Mouse (Mus musculus) midbrain, embryonic 11.5 days (tissue): ENCODE data around the gene C530008M17Rik. TPM values are rescaled to one million over a fixed set of nuclear protein-coding genes. Genes with fewer than 3 reads are reported as not detected.
A peak's percentile ranks its signal among the peaks of the same experiment; 100 is the strongest.

Experiments used
- ATAC-seq: fragments of 200-750 bp; cut with Nextera tagmentation; 2 replicates; pipeline ENCODE4 v1.8.0; 2017; ENCODE audit warnings: moderate TSS enrichment, moderate library complexity; ENCODE audit not compliant: low FRiP score
- DNase-seq: peaks from one replicate; pipeline ENCODE4 v3.0.0; 2015; ENCODE audit warnings: low spot score; ENCODE audit errors: missing footprints
- H3K27ac ChIP-seq: fragments of 300-500 bp; sonication (generic); 2 replicates; pipeline ENCODE4 v1.5.1; 2014; ENCODE audit warnings: low read depth, low read length
- H3K27me3 ChIP-seq: fragments of 300-500 bp; sonication (generic); 2 replicates; pipeline ENCODE4 v1.6.1; 2014; ENCODE audit warnings: mild to moderate bottlenecking, low read length, moderate library complexity, mixed read lengths; ENCODE audit not compliant: control insufficient read depth, insufficient read depth
- H3K36me3 ChIP-seq: fragments of 300-500 bp; sonication (generic); 2 replicates; pipeline ENCODE4 v1.6.1; 2014; ENCODE audit warnings: mild to moderate bottlenecking, low read length, moderate library complexity, mixed read lengths; ENCODE audit not compliant: control insufficient read depth, insufficient read depth
- H3K4me1 ChIP-seq: fragments of 300-500 bp; sonication (generic); 2 replicates; pipeline ENCODE4 v1.6.1; 2014; ENCODE audit warnings: low read length; ENCODE audit not compliant: control insufficient read depth, insufficient read depth
- H3K4me2 ChIP-seq: fragments of 300-500 bp; sonication (generic); 2 replicates; pipeline ENCODE4 v1.6.1; 2014; ENCODE audit warnings: mild to moderate bottlenecking, moderate library complexity
- H3K4me3 ChIP-seq: fragments of 300-500 bp; sonication (generic); 2 replicates; pipeline ENCODE4 v1.5.1; 2014; ENCODE audit warnings: low read depth, low read length
- H3K9ac ChIP-seq: fragments of 300-500 bp; sonication (generic); 2 replicates; pipeline ENCODE4 v1.6.1; 2014; ENCODE audit warnings: low read length
- H3K9me3 ChIP-seq: fragments of 300-500 bp; sonication (generic); 2 replicates; pipeline ENCODE4 v1.6.1; 2016; ENCODE audit warnings: low read length; ENCODE audit not compliant: control insufficient read depth
- WGBS: fragments of 180-500 bp; shearing (Covaris S2); extraction: QIAGEN DNeasy Blood & Tissue Kit; methylation state at CpG from one replicate; pipeline ENCODE4 v1.1.7; 2014; 5-methylcytosine and 5-hydroxymethylcytosine counted together
- polyA plus RNA-seq: library from polyadenylated mRNA; unstranded; fragments of >200 nt; fragmentation: Nextera tagmentation; extraction: Ambion mirVana; gene quantifications from 2 replicates; pipeline ENCODE4 v1.2.1, GENCODE M21; 2014

Gene C530008M17Rik
- polyA plus RNA-seq, 1 experiment from 2014 or later, result 33.0 TPM

- H3K4me3 ChIP-seq, result no peak overlapping the region
- H3K9ac ChIP-seq, result no peak overlapping the region
- DNase-seq, result no peak
- 81% methylated on average over 8 of the region's 8 CpGs for WGBS
- no peaks in the 10 kb centered on the region for H3K27me3 ChIP-seq
- H3K27ac ChIP-seq, result no peak overlapping the region
- H3K9me3 ChIP-seq, result no peaks in the 10 kb centered on the region
- H3K4me1 ChIP-seq, result no peaks in the 10 kb centered on the region
- peaks cover 12% of the 10 kb centered on the region; the same call in 1 of the 2 replicates for H3K36me3 ChIP-seq
- no peak overlapping the region for H3K4me2 ChIP-seq
- no peak for ATAC-seq
Observed at GRCm38 (mm10) chr5:76866819-76867218, 210.5 kb downstream of the C530008M17Rik start.

- H3K4me2 ChIP-seq, result peak overlapping the region; percentile 33
- H3K27me3 ChIP-seq, result no peaks in the 10 kb centered on the region
- peak; percentile 73; the same call in 1 of the 2 replicates for ATAC-seq
- H3K9ac ChIP-seq, result no peak overlapping the region
- no peaks in the 10 kb centered on the region for H3K9me3 ChIP-seq
- DNase-seq, result peak; percentile 86
- no peaks in the 10 kb centered on the region for H3K4me1 ChIP-seq
- peaks cover 12% of the 10 kb centered on the region; the same call in 1 of the 2 replicates for H3K36me3 ChIP-seq
- peak overlapping the region; percentile 18; the same call in 1 of the 2 replicates for H3K4me3 ChIP-seq
- H3K27ac ChIP-seq, result no peak overlapping the region
- WGBS, result 23% methylated on average over 16 of the region's 16 CpGs
Observed at GRCm38 (mm10) chr5:76868693-76869286, 212.5 kb downstream of the C530008M17Rik start.

- peak overlapping the region; percentile 33 for H3K4me2 ChIP-seq
- H3K4me3 ChIP-seq, result no peak overlapping the region
- WGBS, result 35% methylated on average over 6 of the region's 6 CpGs
- no peaks in the 10 kb centered on the region for H3K27me3 ChIP-seq
- H3K4me1 ChIP-seq, result no peaks in the 10 kb centered on the region
- H3K9ac ChIP-seq, result no peak overlapping the region
- H3K36me3 ChIP-seq, result peaks cover 12% of the 10 kb centered on the region; the same call in 1 of the 2 replicates
- no peaks in the 10 kb centered on the region for H3K9me3 ChIP-seq
- H3K27ac ChIP-seq, result no peak overlapping the region
- ATAC-seq (no peak), DNase-seq (peak; percentile 79)
Observed at GRCm38 (mm10) chr5:76869553-76869952, 213.2 kb downstream of the C530008M17Rik start.

DNA sequence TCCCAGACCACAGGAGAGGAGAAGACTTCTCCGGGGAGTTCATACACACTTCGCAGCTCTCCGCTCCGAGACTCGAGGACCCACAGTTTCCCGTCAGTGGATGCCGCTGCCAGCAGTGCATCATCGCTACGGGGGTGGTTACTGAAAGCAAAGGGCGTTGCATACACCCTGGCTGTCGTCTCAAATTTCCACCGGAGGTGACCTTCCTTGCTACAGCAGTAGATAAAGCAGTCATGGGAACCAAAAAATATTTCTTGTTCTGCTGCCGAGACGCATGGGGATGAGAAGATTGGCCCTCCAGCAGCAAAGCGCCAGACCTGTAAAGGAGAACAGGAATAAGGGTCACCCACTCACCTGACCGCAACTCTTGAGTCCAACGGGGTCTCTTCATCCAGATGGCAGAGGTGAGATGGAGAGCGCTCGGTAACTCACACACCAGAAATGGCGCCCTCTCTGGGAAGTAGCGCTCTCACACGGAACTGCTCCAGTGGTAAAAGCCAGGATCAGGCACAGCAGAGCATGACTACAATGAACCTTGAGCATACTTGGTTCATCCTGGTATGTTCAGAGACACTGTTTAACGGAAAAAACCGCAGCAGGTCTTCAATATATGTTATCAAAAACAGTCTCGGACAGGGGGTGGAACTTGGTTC, 219.9 kb downstream of the C530008M17Rik start:
- H3K36me3 ChIP-seq, result peaks cover 9% of the 10 kb centered on the region; the same call in 1 of the 2 replicates

GRCm38 (mm10) chr5:76884107-76884506, 227.8 kb downstream of the C530008M17Rik start:
- no peak for DNase-seq
- Histone ChIP-seq H3K4me2 (no peak overlapping the region), H3K4me3 (no peak overlapping the region), H3K27me3 (no peaks in the 10 kb centered on the region), H3K36me3 (0 out of 2 replicates have a peak, but pooled peaks cover 4% of the 10 kb centered on the region), H3K4me1 (no peaks in the 10 kb centered on the region), H3K9me3 (no peaks in the 10 kb centered on the region), H3K9ac (no peak overlapping the region), H3K27ac (no peak overlapping the region)
- 98% methylated on average over 1 of the region's 1 CpGs for WGBS
- no peak for ATAC-seq

More for the DNA sequence above, 219.9 kb downstream of the C530008M17Rik start:
- WGBS, result 90% methylated on average over 25 of the region's 25 CpGs
- Histone ChIP-seq H3K4me3 (no peak overlapping the region), H3K27me3 (no peaks in the 10 kb centered on the region), H3K4me2 (no peak overlapping the region), H3K27ac (no peak overlapping the region), H3K9me3 (no peaks in the 10 kb centered on the region), H3K4me1 (no peaks in the 10 kb centered on the region), H3K9ac (no peak overlapping the region)
- no peak for DNase-seq
- no peak for ATAC-seq

DNA sequence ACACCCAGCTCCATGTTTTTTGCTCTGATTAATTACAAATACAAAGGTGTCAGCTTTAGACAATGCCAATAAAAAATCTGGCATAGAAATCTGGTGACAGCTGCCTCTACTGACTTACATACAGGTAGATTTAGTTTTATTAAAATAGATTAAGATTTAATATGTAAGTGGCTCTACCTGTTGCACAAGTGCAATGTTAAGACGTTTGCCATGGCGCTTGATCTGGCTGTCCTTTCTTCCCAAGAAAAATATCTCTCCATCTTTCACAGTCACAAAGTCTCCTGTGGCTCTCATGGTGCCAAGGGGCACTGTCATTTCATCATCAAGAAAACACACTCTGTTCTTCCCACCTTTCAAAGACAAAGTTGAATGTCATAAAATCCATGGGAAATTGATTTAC, 230.7 kb downstream of the C530008M17Rik start:
- no peak overlapping the region for H3K9ac ChIP-seq
- no peak overlapping the region for H3K4me3 ChIP-seq
- H3K36me3 ChIP-seq, result peaks cover 6% of the 10 kb centered on the region; the same call in 1 of the 2 replicates
- WGBS, result 94% methylated on average over 2 of the region's 2 CpGs
- no peak for DNase-seq
- no peak for ATAC-seq
- no peaks in the 10 kb centered on the region for H3K27me3 ChIP-seq
- no peaks in the 10 kb centered on the region for H3K9me3 ChIP-seq
- no peak overlapping the region for H3K27ac ChIP-seq
- no peaks in the 10 kb centered on the region for H3K4me1 ChIP-seq
- no peak overlapping the region for H3K4me2 ChIP-seq

DNA sequence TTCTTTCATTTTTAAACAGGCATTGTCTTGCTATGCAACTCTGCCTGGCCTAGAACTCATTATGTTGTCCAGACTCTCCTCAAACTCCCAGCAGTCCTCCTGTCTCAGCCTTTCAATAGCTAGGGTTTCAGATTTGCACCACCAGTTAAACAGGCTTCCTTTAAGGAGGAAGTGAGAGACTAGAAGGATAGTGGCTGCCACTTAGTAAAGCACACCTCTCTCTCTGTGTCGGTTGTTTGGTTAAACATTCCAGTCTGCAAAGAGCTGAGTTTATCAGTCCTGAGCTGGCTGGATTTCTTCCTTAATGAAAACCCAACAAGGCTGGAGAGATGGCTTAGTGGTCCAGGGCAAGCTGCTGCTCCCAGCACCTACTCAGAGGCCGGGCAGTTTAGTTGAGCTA, 236.3 kb downstream of the C530008M17Rik start:
- Histone ChIP-seq H3K4me1 (no peaks in the 10 kb centered on the region), H3K9me3 (no peaks in the 10 kb centered on the region), H3K4me3 (no peak overlapping the region), H3K4me2 (no peak overlapping the region), H3K27ac (no peak overlapping the region), H3K36me3 (peaks cover 4% of the 10 kb centered on the region; the same call in 1 of the 2 replicates), H3K9ac (no peak overlapping the region), H3K27me3 (no peaks in the 10 kb centered on the region)
- 88% methylated on average over 2 of the region's 2 CpGs for WGBS
- ATAC-seq (no peak), DNase-seq (no peak)

GRCm38 (mm10) chr5:76893084-76893483, 236.8 kb downstream of the C530008M17Rik start:
- H3K4me3 ChIP-seq, result no peak overlapping the region
- no peak overlapping the region for H3K4me2 ChIP-seq
- H3K36me3 ChIP-seq, result peaks cover 4% of the 10 kb centered on the region; the same call in 1 of the 2 replicates
- H3K27ac ChIP-seq, result no peak overlapping the region
- ATAC-seq (no peak), DNase-seq (no peak)
- H3K9me3 ChIP-seq, result no peaks in the 10 kb centered on the region
- H3K27me3 ChIP-seq, result no peaks in the 10 kb centered on the region
- no peaks in the 10 kb centered on the region for H3K4me1 ChIP-seq
- 85% methylated on average over 2 of the region's 2 CpGs for WGBS
- no peak overlapping the region for H3K9ac ChIP-seq

GRCm38 (mm10) chr5:76902131-76902530, 245.8 kb downstream of the C530008M17Rik start:
- 82% methylated on average over 4 of the region's 4 CpGs for WGBS
- Histone ChIP-seq H3K4me1 (peaks cover 5% of the 10 kb centered on the region), H3K27ac (no peak overlapping the region), H3K36me3 (no peaks in the 10 kb centered on the region), H3K4me3 (no peak overlapping the region), H3K27me3 (no peaks in the 10 kb centered on the region), H3K4me2 (no peak overlapping the region), H3K9me3 (no peaks in the 10 kb centered on the region), H3K9ac (no peak overlapping the region)
- ATAC-seq (no peak), DNase-seq (no peak)
